Mouse (Mus musculus) inflammation-experienced regulatory T-cells, adult 6 months (primary cell): ENCODE measurements around the gene Utp15. TPM values are rescaled to one million over a fixed set of nuclear protein-coding genes. Genes with fewer than 3 reads are reported as not detected.

Source experiments
- ATAC-seq: one replicate; pipeline ENCODE4 v1.8.0; 2017
- polyA plus RNA-seq, 3 experiments: library from polyadenylated mRNA; unstranded; fragments of 100-300 nt; shearing (Covaris generic); gene quantifications; one replicate each; pipeline ENCODE4 v1.2.1; 2017

Gene Utp15
- polyA plus RNA-seq, 3 experiments from 2014 or later = 18.1 to 25.9 (median 24.9) TPM

DNA sequence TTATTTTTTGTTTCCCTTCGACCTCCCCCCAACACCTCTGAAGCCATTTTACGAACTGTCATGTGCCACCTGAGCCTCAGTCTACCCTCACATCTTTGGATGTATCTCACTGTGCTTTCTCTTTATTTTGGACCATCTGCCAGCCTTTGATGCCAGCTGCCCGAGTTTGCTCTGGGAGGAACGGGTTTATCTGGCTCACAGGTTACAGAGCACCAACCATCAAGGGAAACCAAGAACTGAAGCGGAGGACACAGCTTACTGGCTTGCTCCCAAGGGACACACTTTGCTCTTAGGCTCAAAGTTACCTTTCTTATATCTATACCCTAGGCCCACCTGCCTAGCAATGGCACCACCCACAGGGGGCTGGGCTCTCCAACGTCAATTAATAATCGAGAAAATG is 17.5 kb downstream of the Utp15 start:
- ATAC-seq = no peak

DNA sequence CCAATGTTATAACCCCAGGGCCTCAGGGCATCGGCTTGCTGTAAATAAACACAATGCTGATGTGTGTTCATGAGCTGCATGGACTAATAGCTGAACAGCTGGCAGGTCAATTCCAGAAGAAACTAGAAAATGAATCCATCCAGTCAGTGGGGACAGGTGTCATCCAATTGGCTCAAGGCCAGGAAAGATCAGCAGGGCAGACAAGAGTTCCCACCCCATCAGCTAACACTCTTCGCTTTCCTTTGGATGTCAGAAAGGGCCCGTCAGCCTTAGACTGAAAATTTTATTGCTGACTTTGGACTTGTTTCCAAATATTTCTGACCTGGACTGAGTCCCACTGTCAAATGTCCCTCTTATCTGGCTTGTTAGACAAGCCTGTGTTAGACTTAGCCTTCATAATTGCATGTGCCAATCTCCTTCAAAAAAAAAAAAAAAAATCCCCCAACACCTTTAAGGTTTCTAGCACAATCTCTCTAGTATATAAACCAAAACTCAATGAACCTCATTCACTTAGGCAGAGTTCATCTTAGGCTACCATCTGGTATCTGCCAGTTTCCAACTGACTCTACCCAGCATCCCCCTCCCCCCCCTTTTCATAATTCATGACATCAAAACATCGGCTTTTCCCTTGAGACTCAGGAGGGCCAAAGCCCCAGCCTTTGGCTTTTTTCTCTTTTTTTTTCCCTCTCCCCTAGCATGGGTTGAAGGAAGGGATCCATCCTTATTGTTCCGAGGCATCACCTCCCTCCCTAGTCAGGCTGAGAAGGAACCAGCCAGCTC is 18.1 kb downstream of the Utp15 start:
- no peak for ATAC-seq

DNA sequence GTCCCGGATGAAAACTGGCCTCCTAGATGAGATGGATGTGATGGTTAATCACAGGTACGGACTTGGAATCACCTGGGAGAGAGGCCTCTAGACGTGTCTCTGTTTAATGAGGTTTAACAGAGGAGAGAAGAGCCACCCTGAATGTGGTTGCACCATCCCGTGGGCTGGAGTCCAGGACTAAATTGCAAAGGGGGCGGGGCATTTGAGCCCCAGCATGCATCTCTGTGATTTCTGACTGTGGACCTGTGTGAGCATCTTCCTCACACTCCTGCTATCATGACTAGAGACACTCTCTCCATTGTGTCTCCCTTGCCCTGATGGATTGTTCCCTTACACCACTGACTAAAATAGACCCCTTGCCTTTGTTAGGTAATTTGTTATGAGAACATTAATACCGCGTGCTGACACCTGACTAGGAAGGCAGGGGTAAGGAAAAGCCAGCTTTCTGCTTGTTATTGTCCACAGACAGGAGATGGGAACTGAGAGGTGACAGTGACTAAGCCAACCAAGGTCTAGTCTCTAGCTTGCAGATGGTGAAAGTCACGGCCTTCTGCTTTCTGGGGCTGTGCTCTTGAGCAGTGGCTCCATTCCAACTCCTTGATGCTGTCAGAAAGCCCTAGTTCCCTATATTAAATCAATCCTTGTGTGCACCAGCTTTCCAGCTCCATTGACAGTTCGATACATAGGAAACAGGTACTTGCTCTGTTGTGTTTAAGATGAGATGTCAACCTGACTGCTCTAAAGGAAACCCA is 21.1 kb downstream of the Utp15 start:
- no peak for ATAC-seq

DNA sequence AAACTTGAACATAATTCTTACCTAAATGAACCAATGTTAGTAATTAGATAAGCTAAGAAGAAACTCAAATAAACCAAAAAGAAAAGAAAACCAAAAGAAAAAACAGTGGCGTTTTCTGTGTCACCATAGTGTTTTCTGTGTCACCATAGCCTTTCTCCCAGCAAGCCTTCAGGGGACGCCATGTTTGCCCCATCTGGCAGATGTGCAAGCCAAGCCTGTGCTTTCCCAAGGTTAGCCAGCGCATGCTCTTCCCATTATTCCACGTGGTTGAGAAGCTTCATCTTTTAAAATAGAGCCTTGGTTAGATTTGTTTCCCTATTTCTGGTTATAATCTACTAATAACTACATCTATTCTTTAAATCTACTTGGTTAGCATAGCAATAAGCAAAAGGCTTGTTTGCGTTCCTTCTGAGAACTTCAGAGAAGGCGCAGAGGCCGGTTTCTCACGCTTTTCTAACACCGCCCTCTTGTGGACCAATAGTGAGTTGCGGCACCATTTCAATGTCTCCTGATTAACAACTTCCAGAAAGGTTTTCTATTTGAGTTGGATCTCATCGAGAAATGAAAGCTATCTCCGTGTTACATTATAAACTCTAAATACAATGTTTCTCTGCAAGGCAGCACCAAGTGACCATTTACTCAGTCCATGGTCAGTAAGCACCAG is 22.7 kb downstream of the Utp15 start:
- no peak for ATAC-seq

DNA sequence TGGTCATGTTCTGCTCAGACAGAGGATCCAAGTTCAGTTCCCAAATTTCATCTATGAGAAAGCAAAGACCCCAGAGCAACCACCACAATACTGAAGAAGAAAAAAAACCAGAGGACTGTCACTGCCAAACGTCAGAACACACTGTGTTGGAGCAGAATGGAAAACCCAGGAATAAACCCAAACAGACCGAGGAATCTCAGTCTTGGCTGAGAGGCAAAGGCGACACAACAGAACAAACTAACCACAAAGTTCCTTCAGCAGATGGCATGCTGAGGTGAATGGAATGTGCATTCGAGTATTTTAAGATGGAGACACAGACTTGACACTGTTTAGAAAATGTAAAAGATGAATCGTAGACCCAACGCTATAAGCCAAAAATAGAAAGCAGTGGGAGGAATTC is 27.4 kb downstream of the Utp15 start:
- ATAC-seq = no peak

DNA sequence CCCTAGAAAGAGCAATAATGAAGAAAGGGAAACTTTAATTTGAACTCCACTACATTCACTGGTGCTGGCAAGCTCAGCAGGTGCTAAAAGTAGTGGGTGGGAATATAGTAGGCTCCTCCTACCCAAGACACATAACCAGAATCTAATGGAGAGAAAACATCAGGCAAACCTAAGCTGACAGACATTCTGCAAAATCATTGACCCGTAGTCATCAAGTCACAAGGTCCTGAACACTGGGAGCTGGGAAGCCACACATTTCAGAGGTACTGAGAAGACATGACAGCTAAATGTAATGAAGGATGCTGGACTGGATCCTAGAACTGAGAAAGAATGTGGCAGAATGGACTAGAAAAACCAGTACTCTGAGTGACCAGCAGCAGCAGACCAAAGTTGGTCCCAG is 32.3 kb downstream of the Utp15 start:
- no peak for ATAC-seq

DNA sequence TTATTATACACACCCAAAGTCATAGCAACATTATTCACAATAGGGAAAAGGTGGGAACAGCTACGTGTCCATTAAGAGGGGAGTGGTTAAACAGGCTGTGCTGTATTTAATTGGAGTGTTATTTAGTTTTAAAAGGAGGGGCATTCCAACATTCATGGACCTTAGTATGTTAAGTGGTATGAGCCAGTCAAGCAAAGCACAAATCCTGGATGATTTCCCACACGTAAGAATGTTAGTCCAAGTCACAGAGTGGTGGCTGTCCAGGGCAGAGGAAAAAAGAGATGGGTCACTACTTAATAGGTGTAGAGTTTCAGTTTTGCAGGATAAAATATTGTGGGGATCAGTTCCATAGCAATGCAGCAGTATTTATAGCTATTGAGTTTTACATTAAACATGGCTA is 36.6 kb downstream of the Utp15 start:
- ATAC-seq = no peak

DNA sequence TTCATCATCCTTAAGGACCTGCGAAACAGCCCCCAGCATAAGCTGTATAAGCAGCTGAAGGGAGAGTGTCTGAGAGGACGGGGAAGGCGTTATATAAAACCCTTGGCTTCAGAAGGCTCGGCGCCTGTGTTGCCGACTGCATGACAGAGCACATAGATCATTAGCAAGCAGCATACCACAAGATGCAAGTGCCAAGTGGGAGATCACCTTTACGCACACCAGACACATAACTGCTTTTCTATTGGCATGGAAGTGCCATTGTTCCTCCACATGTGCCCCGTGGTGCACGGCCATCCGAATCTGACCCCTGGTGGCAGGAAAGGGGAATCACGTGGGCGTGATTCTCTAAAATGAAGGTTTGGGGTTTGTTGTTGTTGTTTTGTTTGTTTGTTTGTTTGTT is 40.0 kb downstream of the Utp15 start:
- ATAC-seq = no peak

DNA sequence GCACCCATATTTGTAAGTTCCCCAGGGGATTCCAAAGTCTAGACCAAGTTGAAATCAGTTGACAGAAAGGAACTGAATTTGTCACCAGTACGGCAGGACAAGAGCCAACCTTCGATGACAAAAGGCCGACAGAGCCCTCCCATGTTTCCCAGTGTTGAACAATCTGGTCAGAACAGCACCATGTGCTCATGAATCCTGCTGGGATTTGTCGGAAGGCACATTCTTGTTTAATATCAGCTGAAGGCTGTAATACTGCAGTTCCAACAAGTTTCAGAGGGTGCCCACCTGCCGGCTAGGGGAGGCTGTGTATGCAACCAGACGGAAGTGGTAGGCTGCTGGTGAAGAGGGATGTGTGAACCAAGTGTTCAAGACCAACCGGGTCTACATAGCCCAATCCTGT is 52.7 kb downstream of the Utp15 start:
- no peak for ATAC-seq

DNA sequence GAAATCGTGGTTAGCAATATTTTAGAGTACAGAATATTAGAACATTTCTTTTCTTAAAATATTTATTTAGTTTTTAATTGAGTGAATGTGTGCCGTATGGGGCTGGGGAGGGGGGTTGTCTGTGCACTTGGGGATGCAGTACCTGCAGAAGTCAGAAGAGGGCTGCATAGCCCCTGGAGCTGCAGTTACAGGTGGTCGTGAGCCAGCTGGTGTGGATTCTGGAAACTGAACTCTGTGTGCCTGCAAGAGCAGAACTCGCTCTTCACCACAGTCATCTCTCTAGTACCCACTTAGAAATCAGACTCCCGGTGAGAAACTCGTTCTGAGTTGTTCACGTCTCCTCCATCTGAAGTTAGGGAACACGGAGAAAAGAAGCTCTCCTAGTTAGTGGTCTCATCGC is 54.0 kb downstream of the Utp15 start:
- no peak for ATAC-seq

DNA sequence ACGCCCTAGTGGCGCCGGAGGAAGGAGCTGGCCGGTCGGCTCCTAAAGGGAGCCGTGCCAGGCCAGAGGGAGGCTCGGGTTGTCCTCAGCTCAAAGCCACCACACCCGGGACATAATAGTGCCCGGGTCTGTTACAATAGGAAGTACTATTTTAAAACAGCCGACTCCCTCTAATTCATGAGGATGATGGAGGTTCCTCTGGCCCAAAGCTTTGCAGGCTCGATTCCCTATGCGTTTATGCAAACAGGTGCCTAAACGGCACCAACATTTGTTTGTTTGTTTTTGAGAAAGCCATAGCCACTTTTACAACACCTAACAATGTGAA is 56.3 kb downstream of the Utp15 start:
- ATAC-seq = no peak

DNA sequence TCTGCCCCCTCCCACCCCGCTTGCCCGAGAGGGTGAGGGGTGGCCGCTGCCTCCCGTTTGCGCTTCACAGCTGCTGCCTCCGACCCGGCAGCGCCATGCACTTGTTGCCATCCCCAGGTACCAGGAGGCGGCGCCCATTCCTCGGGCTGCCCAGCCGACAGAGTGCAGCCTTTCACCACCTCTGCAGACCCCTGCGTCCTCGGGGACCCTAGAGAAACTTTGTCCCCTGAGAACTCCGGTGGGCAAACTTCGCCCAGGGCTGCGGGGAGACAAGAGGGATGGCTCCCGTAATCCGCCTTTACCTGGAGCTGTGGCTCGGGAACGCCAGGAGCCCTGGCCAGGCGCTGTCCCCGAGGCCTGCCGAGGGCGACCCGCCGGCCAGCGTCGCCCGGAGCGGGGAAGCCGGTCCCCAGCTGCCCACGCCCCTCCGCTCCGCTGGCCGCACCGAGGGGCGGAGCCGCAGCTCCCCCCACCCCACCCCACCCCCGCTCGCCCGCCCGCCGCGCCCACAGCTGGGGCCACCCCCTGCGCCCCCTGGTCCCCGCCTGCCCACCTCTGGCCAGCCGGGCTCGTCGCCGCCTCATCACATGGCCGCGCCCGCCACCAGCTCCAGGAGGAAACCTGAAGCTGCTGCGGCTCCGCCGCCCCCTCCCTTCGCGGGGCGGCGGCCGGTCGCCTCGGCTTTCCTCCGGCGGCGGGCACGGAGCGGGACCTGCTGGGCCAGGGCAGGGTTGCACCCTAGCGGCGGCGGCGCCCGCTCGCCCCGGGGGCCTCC is 56.9 kb downstream of the Utp15 start, which contains the start of gene Arhgef28:
TSS of gene Arhgef28 (minus strand) at position 669 of the 775 bp plus-strand sequence.
- ATAC-seq = no peak

DNA sequence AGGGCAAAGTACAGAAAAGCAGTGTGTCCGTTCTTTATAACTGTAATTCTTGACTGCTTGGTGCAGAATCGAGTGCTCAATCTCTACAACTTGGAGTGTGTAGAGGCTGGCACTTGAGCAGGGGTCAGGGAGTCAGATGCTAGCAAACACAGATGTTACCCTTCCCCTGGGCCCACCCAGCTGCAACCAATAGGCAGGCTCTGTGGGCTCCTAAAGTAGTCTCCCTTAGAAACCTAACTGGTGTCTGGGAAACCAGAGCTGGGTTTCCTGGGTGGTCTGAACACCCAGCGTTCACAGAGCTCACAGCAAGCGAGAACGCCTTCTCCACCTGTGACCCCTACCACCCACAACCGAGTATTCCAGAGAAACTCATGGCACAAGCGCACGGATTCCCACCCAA is 57.7 kb downstream of the Utp15 start:
- ATAC-seq = no peak

DNA sequence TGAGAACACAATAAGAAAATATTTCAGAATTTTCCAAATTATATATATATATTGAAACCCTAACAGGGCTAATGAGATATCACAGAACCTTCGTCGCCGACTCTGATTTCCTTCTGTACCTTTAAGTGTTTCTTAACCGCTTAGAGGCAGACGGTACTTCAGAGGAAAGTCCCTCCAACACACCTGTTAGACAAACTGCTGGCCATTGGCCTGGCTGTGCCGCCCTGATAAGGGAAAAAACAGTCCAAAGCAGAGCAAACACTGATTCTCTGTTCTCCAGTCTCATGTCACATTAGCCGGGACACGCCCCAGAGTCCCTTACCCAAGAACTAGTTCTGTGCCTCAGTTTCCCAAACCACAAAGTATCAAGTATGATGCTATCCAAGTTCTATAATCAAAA is 58.5 kb downstream of the Utp15 start:
- ATAC-seq = no peak

DNA sequence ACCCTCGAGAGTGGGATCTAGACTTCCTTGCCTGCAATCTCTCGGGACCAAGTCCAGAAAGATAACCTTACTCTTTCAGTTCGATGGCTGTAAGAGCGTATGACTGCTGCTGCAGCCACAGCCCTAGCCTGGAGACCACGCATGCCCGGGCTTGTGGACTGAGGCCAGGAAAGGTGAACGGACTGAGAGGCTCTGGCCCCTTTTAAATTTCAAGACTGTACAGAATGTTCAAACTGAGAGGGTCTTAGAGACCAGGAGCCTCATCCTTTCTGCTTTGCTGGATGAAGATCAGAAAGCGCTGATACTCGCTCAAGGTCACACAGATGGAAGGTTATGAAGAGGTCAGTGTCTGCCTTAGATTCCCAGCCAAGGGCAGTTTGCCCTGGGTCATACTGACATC is 61.4 kb downstream of the Utp15 start:
- no peak for ATAC-seq

Other genes with a start within 250 kb of the Utp15 start
- gene Arhgef28, start 56.6 kb downstream of the Utp15 start, polyA plus RNA-seq = under 1 TPM in 2 of 3 experiments, not detected in 1; 0.17 to 0.33 TPM
- 10 to 100 TPM; 19.4 to 25.6 (median 24.6) TPM for gene Ankra2, start within 50 bp of the Utp15 start, polyA plus RNA-seq
- not detected for gene Gm21976, start 16.8 kb upstream of the Utp15 start, polyA plus RNA-seq
- 100 to 1,000 TPM; 694 to 907 (median 874) TPM for gene Btf3, start 54.0 kb upstream of the Utp15 start, polyA plus RNA-seq
- gene Foxd1, start 91.2 kb upstream of the Utp15 start, polyA plus RNA-seq = not detected
- 1 to 10 TPM in 2 of 3 experiments, not detected in 1; 1.2 to 1.8 TPM for gene Gm10320, start 229.0 kb upstream of the Utp15 start, polyA plus RNA-seq